Mouse (Mus musculus) cerebellum, adult 2 months (tissue): Measurements from ENCODE around the gene Ctbs.

Experiments
- CTCF ChIP-seq: fragments of 200-500 bp; IDR thresholded peaks from 2 replicates; pipeline ENCODE4 v1.5.1; 2011; ENCODE audit warnings: low read depth, mild to moderate bottlenecking, control low read depth, low read length, moderate library complexity, borderline replicate concordance; ENCODE audit not compliant: insufficient read depth
- POLR2A ChIP-seq: fragments of 200-500 bp; IDR thresholded peaks from 2 replicates; pipeline ENCODE4 v1.6.1; 2011; ENCODE audit warnings: low read length, control low read depth, borderline replicate concordance; ENCODE audit not compliant: insufficient read depth

- TF ChIP-seq CTCF (no peak), POLR2A (no peak)
These were observed 50.6 kb downstream of the Ctbs start for GRCm38 (mm10) chr3:146500003-146500809.
